Mouse (Mus musculus) kidney, embryonic 16.5 days (tissue): ENCODE results near the gene Cdk10. TPM values are rescaled to one million over a fixed set of nuclear protein-coding genes. Genes with fewer than 3 reads are reported as not detected.

Source experiments
- polyA plus RNA-seq: library from polyadenylated mRNA; unstranded; fragments of >200 nt; fragmentation: Nextera tagmentation; extraction: Ambion mirVana; gene quantifications from 2 replicates; pipeline ENCODE4 v1.2.1, GENCODE M21; 2015

Cdk10 gene
- polyA plus RNA-seq, 1 experiment from 2014 or later = 39.8 TPM

Other genes starting within 250 kb of the Cdk10 start
- gene Ankrd11, start 182.6 kb upstream of the Cdk10 start, polyA plus RNA-seq = 25.6 and 30.4 TPM in 2 replicates
- gene Spg7, start 161.9 kb upstream of the Cdk10 start, polyA plus RNA-seq = 56.6 and 59.1 TPM in 2 replicates
- 1,084 and 1,349 TPM in 2 replicates for gene Rpl13, start 122.5 kb upstream of the Cdk10 start, polyA plus RNA-seq
- 1.8 and 2.1 TPM in 2 replicates for gene Cpne7, start 107.5 kb upstream of the Cdk10 start, polyA plus RNA-seq
- 10.5 and 12.6 TPM in 2 replicates for gene Sult5a1, start 66.5 kb upstream of the Cdk10 start, polyA plus RNA-seq
- 9.6 and 11.8 TPM in 2 replicates for gene Dpep1, start 38.6 kb upstream of the Cdk10 start, polyA plus RNA-seq
- gene Chmp1a, start 12.1 kb upstream of the Cdk10 start, polyA plus RNA-seq = 138 and 147 TPM in 2 replicates
- 5.2 and 7.4 TPM in 2 replicates for gene Spata33, start 12.0 kb upstream of the Cdk10 start, polyA plus RNA-seq
- 7.5 and 8.9 TPM in 2 replicates for gene Spata2l, start 11.4 kb downstream of the Cdk10 start, polyA plus RNA-seq
- 26.7 and 28.5 TPM in 2 replicates for gene Zfp276, start 29.4 kb downstream of the Cdk10 start, polyA plus RNA-seq
- 25.8 and 31.7 TPM in 2 replicates for gene Vps9d1, start 29.5 kb downstream of the Cdk10 start, polyA plus RNA-seq
- 36.6 and 43.8 TPM in 2 replicates for gene Fanca, start 93.7 kb downstream of the Cdk10 start, polyA plus RNA-seq
- 4.9 and 5.4 TPM in 2 replicates for gene Spire2, start 107.9 kb downstream of the Cdk10 start, polyA plus RNA-seq
- gene Tcf25, start 148.9 kb downstream of the Cdk10 start, polyA plus RNA-seq = 168 and 175 TPM in 2 replicates
- gene Mc1r, start 182.3 kb downstream of the Cdk10 start, polyA plus RNA-seq = not detected in 2 replicates
- gene Tubb3, start 186.6 kb downstream of the Cdk10 start, polyA plus RNA-seq = 4.8 and 11.2 TPM in 2 replicates
- gene Def8, start 198.7 kb downstream of the Cdk10 start, polyA plus RNA-seq = 43.7 and 44.4 TPM in 2 replicates